Mouse (Mus musculus): ENCODE data around the gene Dnttip1. TPM values are rescaled to one million over a fixed set of nuclear protein-coding genes. Genes with fewer than 3 reads are reported as not detected.

Dnttip1 gene
- total RNA-seq, 2 experiments from 2014 or later = 34.0 to 35.2 TPM

DNA sequence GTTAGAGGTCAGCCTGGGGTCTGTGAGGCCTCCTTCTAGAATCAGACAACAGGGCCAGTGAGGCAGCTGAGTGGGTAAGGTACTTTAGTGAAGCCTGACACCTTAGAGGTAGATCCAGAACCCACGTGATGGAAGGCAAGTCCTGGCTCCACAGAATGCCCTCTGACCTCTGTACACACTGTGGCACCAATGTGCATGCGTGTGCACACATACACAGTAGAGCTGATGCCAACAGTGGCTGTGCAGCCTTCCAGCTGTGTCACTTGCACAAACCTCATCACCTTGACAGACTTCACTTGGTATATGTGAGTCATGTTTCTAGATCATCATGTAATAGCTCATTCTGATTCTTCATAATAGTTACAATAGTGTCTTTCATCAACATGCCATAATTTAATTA is 6.7 kb downstream of the Dnttip1 start:
- no peak for DNase-seq (ENCODE audit: low spot score in 2 of 2)

GRCm38 (mm10) chr2:164754105-164754504 is 8.3 kb downstream of the Dnttip1 start:
- no peak for DNase-seq (ENCODE audit: low spot score in 2 of 2)

DNA sequence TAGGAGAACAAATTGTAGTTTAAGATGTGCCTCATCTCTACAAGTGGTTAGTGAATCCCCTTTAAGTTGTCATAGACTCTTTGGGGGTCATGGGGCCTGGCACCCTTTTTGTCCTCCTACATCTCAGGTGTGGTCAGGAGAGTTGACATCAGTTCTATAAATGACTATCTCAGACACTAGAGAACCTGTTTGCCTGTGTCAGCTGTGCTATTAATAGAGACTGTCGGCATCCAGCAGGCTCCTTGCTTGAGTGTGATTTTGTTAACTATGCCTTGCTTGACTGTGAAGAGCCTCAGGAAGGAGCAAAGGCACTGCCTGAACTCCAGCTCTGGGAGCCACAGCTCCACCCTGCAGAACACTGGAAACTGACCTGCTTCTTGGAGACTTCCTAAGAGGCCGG is 9.0 kb downstream of the Dnttip1 start:
- DNase-seq (ENCODE audit: low spot score in 2 of 2) = no peak

- DNase-seq (ENCODE audit: low spot score in 2 of 2) = no peak
These were observed 12.1 kb downstream of the Dnttip1 start for GRCm38 (mm10) chr2:164757841-164758240.

GRCm38 (mm10) chr2:164758692-164759091 is 12.9 kb downstream of the Dnttip1 start:
- no peak for DNase-seq (ENCODE audit: low spot score in 2 of 2)

DNA sequence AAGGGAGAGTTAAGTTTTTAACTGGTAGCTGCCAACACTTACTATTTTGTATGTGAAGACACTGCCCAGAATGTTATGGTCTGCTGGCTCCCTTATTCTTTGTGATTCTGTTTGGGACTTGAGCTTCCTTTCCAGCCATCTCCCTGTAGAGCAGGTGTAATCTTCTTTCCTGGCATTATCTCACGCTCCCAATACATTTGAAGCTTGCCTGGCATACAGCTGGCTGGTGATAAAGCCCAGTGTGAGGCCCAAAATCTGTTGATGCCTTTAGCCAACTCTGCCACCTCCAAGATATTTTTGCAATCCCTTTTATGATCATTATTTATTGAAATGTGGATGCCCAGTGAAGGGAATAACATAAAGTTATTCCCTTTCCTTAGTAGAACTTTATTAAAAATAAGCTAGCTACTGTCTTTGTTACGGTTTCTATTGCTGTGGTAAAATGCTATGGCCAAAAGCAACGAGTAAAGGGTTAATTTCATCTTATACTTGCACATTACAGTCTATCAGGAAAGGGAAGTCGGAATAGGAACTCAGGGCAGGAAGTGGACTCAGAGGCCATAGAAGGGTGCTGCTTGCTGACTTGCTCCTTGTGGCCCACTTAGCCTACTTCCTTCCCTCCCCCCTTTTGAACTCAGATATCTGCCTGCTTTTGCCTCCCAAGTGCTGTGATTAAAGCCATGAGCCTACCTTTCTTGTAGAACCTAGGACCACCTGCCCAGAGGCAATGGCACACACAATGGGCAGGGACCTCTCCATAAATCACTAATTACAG is 14.5 kb downstream of the Dnttip1 start:
- DNase-seq (ENCODE audit: low spot score in 2 of 2) = no peak

GRCm38 (mm10) chr2:164761502-164761901 is 15.7 kb downstream of the Dnttip1 start:
- no peak for DNase-seq (ENCODE audit: low spot score in 2 of 2)

DNA sequence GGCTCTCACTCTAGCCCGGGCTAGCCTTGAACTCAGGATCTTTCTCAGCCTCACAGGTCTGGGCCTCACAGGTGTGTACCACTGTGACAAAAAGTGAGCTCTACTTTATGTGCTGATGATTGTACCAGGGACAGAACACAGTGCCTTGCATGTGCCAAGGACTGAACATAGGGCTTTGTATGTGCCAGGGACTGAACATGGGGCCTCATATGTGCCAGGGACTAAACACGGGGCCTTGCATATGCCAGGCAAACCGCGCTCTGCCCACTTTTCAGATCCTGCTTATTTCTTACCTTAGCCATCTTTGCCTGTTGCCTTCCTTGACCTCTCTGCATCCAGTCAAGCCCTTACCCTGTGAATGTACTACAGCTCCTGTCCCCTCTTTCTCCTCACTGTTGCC is 16.2 kb downstream of the Dnttip1 start:
- no peak for DNase-seq (ENCODE audit: low spot score in 2 of 2)

- no peak for DNase-seq (ENCODE audit: low spot score in 2 of 2)
These were observed 16.8 kb downstream of the Dnttip1 start for GRCm38 (mm10) chr2:164762593-164762992.

GRCm38 (mm10) chr2:164765841-164766240 is 20.1 kb downstream of the Dnttip1 start:
- no peak for DNase-seq (ENCODE audit: low spot score in 2 of 2)

DNA sequence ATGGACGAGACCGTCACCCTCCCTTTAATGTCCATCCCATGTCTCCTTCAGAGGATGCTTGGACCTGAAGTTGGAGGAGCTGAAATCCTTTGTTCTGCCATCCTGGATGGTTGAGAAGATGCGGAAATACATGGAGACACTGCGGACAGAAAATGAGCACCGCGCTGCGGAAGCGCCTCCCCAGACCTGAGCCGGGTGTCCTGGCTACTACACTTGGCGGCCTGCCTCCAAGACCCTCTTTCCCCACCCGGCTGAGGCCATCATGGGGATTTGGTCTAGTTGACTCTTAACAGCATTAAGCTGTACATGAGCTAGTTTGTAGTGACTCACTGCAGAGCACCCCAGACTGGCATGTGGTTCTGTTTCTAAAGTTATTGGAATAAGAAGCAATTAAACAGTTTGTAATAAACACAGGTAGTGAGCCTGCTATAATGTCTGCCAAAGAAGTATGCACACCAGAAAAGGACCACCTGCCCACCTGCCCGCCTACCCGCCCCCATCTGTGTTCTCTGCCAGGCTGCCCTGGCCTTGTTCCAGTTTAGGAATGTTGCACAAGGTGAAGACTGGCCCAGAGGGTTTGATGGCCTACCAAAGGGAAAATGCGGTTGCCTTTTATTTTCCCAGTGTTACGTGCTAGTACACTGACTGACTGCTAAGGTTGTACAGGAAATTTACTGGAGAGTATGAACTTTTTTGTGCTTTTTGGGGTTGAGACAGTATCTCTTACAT is 22.2 kb downstream of the Dnttip1 start:
- DNase-seq (ENCODE audit: low spot score in 2 of 2) = peak in 1 of 2 experiments; percentile 14

DNA sequence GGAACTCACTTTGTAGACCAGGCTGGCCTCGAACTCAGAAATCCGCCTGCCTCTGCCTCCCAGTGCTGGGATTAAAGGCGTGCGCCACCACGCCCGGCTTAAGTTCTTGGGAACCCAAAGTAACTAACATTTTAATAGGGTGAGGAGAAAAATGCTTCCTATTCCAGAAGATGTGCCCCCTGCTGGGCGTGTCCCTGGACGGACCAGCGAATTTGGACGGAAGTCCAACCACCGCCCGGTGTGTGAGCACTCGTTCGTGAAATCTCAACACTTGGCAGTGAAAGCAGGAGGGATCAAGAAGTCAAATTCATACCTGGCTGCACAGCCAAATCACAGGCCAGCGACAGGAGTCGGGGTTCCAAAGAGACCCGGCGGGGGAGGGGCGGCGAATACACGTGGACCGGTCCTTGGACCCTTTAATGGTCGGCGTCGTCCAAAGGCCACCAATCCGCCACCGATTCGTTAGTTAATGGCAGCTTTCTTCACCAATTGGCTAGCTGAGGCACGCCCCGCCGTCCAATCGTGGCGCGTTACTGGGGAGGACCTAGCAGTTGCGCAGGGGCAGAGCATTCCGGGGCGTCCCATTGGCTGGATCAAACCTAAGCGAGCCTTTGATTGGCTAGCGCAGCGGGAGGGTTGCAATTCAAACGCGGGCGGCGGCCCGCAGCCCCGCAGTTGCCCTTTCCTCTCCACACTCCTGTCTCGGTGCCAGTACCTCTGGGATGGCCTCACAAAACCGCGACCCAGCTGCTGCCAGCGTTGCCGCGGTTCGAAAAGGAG is 23.7 kb downstream of the Dnttip1 start, which contains the start of gene Ube2c:
TSS of gene Ube2c (plus strand) at position 641 of the 780 bp plus-strand sequence.
- DNase-seq (ENCODE audit: low spot score in 2 of 2) = peak; percentile 91 to 94

- no peak for DNase-seq (ENCODE audit: low spot score in 2 of 2)
These were observed 24.5 kb downstream of the Dnttip1 start for GRCm38 (mm10) chr2:164770279-164770678.

- no peak for DNase-seq (ENCODE audit: low spot score in 2 of 2)
These were observed 25.3 kb downstream of the Dnttip1 start for GRCm38 (mm10) chr2:164771123-164771522.

GRCm38 (mm10) chr2:164773229-164773988 is 27.6 kb downstream of the Dnttip1 start:
- no peak for DNase-seq (ENCODE audit: low spot score in 2 of 2)

DNA sequence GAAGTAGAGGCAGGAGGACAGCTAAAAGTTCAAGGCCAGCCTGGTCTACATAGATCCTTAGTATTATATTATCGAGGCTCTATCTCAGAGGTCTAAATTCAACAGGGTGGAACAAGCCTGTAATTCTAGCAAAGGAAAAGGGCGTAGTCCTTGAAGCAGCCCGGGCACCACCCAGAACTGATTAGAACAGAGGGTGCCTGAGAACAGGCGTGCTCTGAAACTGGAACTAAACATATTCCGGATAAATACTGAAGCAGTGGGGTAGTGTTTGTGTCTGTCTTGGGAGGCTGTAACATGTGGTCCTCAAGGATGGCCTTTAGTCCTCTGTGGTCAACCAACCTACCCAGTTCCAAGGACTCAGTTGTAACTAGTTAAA is 28.2 kb downstream of the Dnttip1 start:
- no peak for DNase-seq (ENCODE audit: low spot score in 2 of 2)

DNA sequence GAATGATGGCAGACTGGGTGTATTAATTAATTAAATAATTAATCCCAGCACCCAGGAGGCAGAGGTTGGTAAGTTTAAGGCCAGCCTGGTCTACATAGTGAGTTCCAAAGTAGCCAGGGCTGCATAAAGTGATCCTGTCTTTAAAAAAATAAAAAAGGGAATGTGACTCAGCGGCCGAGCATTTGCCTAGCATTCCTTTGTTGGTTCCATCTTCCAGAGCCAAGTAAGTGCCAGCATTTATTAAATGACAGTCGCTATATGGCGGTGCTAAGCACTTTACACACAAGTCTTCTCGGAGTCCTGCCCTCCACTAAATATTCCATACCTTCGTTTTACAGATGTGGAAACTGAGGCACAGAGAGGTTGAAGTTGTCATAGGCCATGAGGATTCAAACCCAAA is 30.3 kb downstream of the Dnttip1 start:
- DNase-seq (ENCODE audit: low spot score in 2 of 2) = no peak

DNA sequence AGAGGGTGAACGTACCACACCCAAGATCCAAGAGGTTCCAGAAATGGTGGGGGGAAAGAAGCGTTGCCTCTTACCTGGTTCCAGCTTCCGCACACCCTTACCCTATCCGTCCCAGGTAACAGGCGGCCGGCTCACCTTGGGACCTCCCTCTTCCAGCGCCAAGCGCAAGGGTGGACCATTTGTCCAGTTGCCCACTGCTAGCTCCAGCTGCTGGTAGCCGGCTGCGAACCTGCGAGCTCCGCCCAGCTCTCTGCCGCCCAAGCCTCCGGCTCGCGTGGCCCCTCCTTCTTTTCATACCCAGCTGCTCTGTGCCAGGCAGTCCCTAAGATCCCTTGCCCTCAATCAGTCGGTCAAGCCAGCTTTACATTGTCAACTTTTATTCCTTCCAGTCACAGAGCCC is 31.0 kb downstream of the Dnttip1 start:
- DNase-seq (ENCODE audit: low spot score in 2 of 2) = no peak

DNA sequence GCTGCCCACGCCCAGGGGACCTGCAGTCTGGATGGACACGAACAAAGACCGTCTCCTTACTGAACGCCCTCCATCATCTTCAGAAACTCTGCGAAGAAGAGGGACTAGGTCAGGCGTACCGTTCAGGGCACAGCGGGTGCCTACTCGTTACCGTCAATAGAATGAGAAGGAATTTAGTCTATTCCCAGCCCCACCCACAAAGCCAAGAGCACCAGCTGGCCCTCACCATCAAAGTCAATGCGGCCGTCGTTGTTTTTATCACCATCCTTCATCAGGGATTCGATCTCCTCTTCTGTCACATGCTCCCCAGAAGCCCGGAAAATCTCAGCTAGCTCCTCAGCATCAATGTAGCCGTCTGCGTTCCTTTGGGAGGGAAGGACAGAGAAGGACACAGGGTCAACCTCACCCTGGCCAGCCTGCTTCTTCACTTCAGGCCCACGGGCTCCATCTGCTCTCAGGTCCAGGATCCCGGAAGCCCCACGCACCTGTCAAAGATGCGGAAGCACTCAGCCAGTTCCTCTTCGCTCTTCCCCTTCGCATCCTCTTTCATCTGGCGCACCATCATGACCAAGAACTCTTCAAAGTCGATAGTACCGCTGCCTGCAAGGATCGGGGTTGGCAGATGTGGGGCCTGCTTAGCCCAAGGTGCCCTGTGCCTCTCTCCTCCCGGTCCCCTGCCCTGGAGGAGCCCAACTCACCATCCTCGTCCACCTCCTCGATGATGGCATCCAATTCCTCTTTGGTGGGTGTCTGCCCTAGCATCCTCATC is 31.6 kb downstream of the Dnttip1 start:
- DNase-seq (ENCODE audit: low spot score in 2 of 2) = no peak

DNA sequence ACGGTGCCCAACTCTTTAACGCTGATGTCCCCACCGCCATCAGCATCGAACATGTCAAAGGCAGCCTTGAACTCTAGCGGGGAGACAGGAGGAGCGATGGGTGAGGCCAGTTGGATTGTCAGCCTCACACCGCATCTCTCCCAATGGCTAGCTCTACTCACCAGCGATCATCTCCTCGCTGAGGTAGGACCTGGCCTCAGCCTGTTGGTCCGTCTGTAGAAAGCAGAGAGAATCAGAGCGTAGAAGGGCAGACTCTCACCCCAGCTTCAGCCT is 32.2 kb downstream of the Dnttip1 start:
- no peak for DNase-seq (ENCODE audit: low spot score in 2 of 2)

Measured in adrenal gland, adult 18-20 months (tissue).